Mouse (Mus musculus) kidney, postnatal 10 days (tissue): Measurements from ENCODE around the gene Clcf1.

Experiments used
- DNase-seq: peaks from one replicate; pipeline ENCODE4 v3.0.0; 2021; ENCODE audit warnings: mixed read lengths

The Clcf1 gene

GRCm38 (mm10) chr19:4257216-4257896 lies 43.3 kb downstream of the Clcf1 start:
- DNase-seq = peak; percentile 96

- DNase-seq = no peak
Measured at GRCm38 (mm10) chr19:4257897-4258252, 43.8 kb downstream of the Clcf1 start.

GRCm38 (mm10) chr19:4261038-4261698 lies 47.1 kb downstream of the Clcf1 start:
- DNase-seq = no peak

- no peak for DNase-seq
Measured at GRCm38 (mm10) chr19:4262756-4263155, 48.7 kb downstream of the Clcf1 start.

- no peak for DNase-seq
Measured at GRCm38 (mm10) chr19:4263702-4264101, 49.7 kb downstream of the Clcf1 start.

GRCm38 (mm10) chr19:4264171-4264780 lies 50.2 kb downstream of the Clcf1 start:
- no peak for DNase-seq

GRCm38 (mm10) chr19:4265956-4266355 lies 51.9 kb downstream of the Clcf1 start:
- DNase-seq = no peak

GRCm38 (mm10) chr19:4268566-4269361 lies 54.7 kb downstream of the Clcf1 start, which contains the start of gene Ssh3:
Ssh3 (minus strand) TSS chr19:4269180.
- DNase-seq = peak; percentile 89

- no peak for DNase-seq
Measured at GRCm38 (mm10) chr19:4270187-4270586, 56.1 kb downstream of the Clcf1 start.

GRCm38 (mm10) chr19:4270972-4271371 lies 56.9 kb downstream of the Clcf1 start:
- DNase-seq = no peak
